Mouse (Mus musculus) olfactory bulb, adult 2 months (tissue): ENCODE data around the gene Cpsf2.

Source experiments
- CTCF ChIP-seq: fragments of 200-500 bp; IDR thresholded peaks from 2 replicates; pipeline ENCODE4 v1.5.1; 2012; ENCODE audit warnings: low read depth, mild to moderate bottlenecking, low read length, moderate library complexity; ENCODE audit not compliant: insufficient read depth
- POLR2A ChIP-seq: fragments of 200-500 bp; IDR thresholded peaks from 2 replicates; pipeline ENCODE4 v1.6.1; 2012; ENCODE audit warnings: mild to moderate bottlenecking, low read depth, low read length, moderate library complexity; ENCODE audit not compliant: insufficient read depth

DNA sequence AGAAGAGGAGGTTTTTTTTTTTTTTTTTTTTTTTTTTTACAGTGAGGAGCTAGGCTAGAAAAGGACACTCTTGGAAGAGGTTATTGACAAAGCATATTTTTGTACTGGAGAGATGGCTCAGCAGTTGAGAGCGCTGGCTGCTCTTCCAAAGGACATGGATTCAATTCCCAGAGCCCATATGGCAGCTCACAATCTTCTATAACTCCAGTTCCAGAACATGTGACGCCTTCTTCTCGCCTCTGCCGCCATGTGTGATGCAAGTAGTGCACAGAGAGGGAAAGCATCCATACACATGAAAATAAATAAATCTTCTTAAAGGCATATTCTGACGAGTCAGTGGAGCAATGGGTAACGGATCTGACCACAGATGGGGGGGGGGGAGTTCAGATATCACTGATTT, 46.1 kb downstream of the Cpsf2 start:
- TF ChIP-seq POLR2A (no peak), CTCF (no peak)
